Mouse (Mus musculus) embryonic facial prominence, embryonic 11.5 days (tissue): Measurements from ENCODE around the gene Tgm3. TPM values are rescaled to one million over a fixed set of nuclear protein-coding genes. Genes with fewer than 3 reads are reported as not detected.

Source experiments
- ATAC-seq: fragments of 200-750 bp; cut with Nextera tagmentation; replicated peaks from 2 replicates; pipeline ENCODE4 v1.8.0; 2017; ENCODE audit warnings: low read depth; ENCODE audit not compliant: insufficient number of reproducible peaks, low FRiP score, low TSS enrichment
- DNase-seq: peaks from one replicate; pipeline ENCODE4 v3.0.0-alpha.2; 2015; ENCODE audit warnings: low spot score
- H3K27ac ChIP-seq: fragments of 300-500 bp; sonication (generic); replicated peaks from 2 replicates; pipeline ENCODE4 v1.5.1; 2014; ENCODE audit warnings: mild to moderate bottlenecking, low read depth, low read length, control low read depth
- H3K27me3 ChIP-seq: fragments of 300-500 bp; sonication (generic); 2 replicates; pipeline ENCODE4 v1.6.1; 2014; ENCODE audit warnings: mild to moderate bottlenecking, low read length, moderate library complexity, mixed read lengths; ENCODE audit not compliant: control insufficient read depth, insufficient read depth
- H3K36me3 ChIP-seq: fragments of 300-500 bp; sonication (generic); replicated peaks from 2 replicates; pipeline ENCODE4 v1.6.1; 2014; ENCODE audit warnings: low read depth, mild to moderate bottlenecking, low read length, moderate library complexity, mixed read lengths; ENCODE audit not compliant: control insufficient read depth, insufficient read depth
- H3K4me1 ChIP-seq: fragments of 300-500 bp; sonication (generic); 2 replicates; pipeline ENCODE4 v1.6.1; 2014; ENCODE audit warnings: low read length, mixed read lengths; ENCODE audit not compliant: control insufficient read depth, insufficient read depth
- H3K4me2 ChIP-seq: fragments of 300-500 bp; sonication (generic); 2 replicates; pipeline ENCODE4 v1.6.1; 2014; ENCODE audit warnings: low read depth, mild to moderate bottlenecking, control low read depth, low read length, moderate library complexity
- H3K4me3 ChIP-seq: fragments of 300-500 bp; sonication (generic); 2 replicates; pipeline ENCODE4 v1.5.1; 2014; ENCODE audit warnings: low read depth, low read length, control low read depth
- H3K9ac ChIP-seq: fragments of 300-500 bp; sonication (generic); replicated peaks from 2 replicates; pipeline ENCODE4 v1.6.1; 2014; ENCODE audit warnings: mild to moderate bottlenecking, control low read depth, low read length
- H3K9me3 ChIP-seq: fragments of 300-500 bp; sonication (generic); replicated peaks from 2 replicates; pipeline ENCODE4 v1.6.1; 2016; ENCODE audit warnings: mild to moderate bottlenecking, low read length, inconsistent platforms, mixed read lengths; ENCODE audit not compliant: control insufficient read depth
- WGBS: fragments of 180-500 bp; shearing (Covaris S2); extraction: QIAGEN DNeasy Blood & Tissue Kit; methylation state at CpG from one replicate; pipeline ENCODE4 v1.1.7; 2014; 5-methylcytosine and 5-hydroxymethylcytosine counted together
- polyA plus RNA-seq: library from polyadenylated mRNA; unstranded; fragments of >200 nt; fragmentation: Nextera tagmentation; extraction: Ambion mirVana; gene quantifications from 2 replicates; pipeline ENCODE4 v1.2.1, GENCODE M21; 2014

Gene Tgm3
- polyA plus RNA-seq, 1 experiment from 2014 or later: not detected

DNA sequence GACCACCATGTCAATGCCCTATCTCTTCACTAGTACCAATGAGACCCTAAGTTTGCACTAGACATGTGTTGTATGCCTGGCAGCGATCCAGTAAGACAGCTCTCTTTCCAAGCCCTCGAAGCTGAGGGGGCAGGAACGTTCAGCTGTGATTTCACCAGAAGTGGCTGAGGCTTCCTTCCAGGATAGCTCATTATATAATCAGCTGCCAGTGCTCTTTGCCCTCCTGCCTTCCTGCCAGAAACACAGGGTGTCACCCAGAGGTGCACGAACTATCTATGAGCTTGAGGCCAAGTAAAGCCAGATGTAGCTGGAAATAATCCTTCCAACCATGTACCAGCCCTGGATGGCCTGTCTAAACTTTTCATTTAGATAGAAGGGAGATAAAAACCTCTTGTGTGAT, 8.1 kb upstream of the Tgm3 start:
- H3K36me3 ChIP-seq: no peaks in the 10 kb centered on the region
- no peak overlapping the region for H3K9ac ChIP-seq
- no peaks in the 10 kb centered on the region for H3K9me3 ChIP-seq
- no peak overlapping the region for H3K27ac ChIP-seq
- no peak overlapping the region for H3K4me2 ChIP-seq
- 64% methylated on average over 4 of the region's 4 CpGs for WGBS
- no peaks in the 10 kb centered on the region for H3K4me1 ChIP-seq
- ATAC-seq (no peak), DNase-seq (no peak)
- no peak overlapping the region for H3K4me3 ChIP-seq
- H3K27me3 ChIP-seq: no peaks in the 10 kb centered on the region

DNA sequence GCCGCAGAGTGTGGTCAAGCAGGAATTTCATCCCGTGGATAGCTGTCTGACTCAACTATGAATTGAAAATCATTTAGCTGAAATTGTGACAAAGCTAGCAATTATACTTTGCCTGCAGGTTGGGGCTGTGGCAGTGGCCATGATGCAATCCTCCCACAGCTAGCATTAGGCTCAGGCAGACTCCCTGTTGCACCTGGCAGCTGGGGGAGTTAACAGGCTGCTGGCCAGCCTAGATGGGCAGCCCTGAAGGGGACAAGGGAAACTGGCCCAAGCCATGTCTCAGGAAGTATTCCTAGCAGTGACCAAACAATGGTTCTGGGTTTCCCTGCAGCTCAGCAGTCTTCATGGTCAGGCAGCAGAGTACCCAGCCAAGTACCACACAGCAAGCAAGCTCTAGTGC, 2.8 kb upstream of the Tgm3 start:
- no peaks in the 10 kb centered on the region for H3K36me3 ChIP-seq
- H3K4me3 ChIP-seq: no peak overlapping the region
- ATAC-seq (no peak), DNase-seq (no peak)
- no peaks in the 10 kb centered on the region for H3K4me1 ChIP-seq
- 87% methylated on average over 2 of the region's 2 CpGs for WGBS
- H3K9me3 ChIP-seq: no peaks in the 10 kb centered on the region
- no peaks in the 10 kb centered on the region for H3K27me3 ChIP-seq
- no peak overlapping the region for H3K4me2 ChIP-seq
- H3K9ac ChIP-seq: no peak overlapping the region
- no peak overlapping the region for H3K27ac ChIP-seq

DNA sequence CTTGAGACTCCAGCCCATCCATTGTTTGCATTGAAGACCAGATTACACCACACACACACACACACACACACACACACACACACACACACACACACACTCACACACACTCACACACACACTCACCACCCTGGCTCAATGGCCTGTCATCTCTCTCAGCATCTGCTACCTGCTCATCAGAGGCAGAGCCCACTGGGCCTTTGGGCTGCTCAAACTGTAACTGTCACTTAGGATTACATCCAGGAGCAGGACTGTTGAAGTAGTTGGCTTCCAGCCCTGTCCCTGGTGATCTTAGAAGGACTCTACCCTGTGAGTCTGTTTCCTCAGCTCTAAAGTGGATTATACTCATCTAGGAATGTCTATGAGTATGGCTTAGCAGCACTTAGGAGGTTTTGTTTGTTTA, 1.5 kb downstream of the Tgm3 start:
- H3K4me1 ChIP-seq: no peaks in the 10 kb centered on the region

DNA sequence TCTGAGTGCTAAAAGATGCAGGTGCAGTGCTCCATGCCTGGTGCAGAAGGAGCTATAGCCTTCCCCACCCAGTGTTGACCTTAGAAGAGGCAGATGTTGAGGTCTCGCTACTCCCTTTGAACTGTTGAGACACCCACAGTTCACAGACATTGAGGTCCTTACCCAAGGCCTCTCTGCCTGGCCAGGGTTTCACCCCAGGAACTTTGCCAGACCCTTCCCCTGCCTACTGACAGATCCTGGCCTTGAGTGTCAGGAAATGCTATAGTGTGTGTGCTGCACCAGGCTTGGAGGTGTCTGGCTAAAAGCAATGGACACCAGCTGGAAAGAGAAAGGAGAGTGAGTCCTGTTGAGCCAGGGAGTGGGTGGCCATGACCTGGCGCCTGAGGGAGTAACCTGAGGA, 3.0 kb downstream of the Tgm3 start:
- DNase-seq (no peak), ATAC-seq (no peak)
- H3K9me3 ChIP-seq: no peaks in the 10 kb centered on the region
- no peaks in the 10 kb centered on the region for H3K27me3 ChIP-seq
- no peak overlapping the region for H3K4me2 ChIP-seq
- 77% methylated on average over 2 of the region's 2 CpGs for WGBS
- no peaks in the 10 kb centered on the region for H3K36me3 ChIP-seq
- no peak overlapping the region for H3K9ac ChIP-seq
- H3K4me3 ChIP-seq: no peak overlapping the region
- H3K4me1 ChIP-seq: no peaks in the 10 kb centered on the region
- no peak overlapping the region for H3K27ac ChIP-seq

More for the DNA sequence above, 1.5 kb downstream of the Tgm3 start:
- no peaks in the 10 kb centered on the region for H3K36me3 ChIP-seq
- no peaks in the 10 kb centered on the region for H3K9me3 ChIP-seq
- DNase-seq (no peak), ATAC-seq (no peak)
- H3K27ac ChIP-seq: no peak overlapping the region
- H3K27me3 ChIP-seq: no peaks in the 10 kb centered on the region
- no peak overlapping the region for H3K4me2 ChIP-seq
- H3K4me3 ChIP-seq: no peak overlapping the region
- no peak overlapping the region for H3K9ac ChIP-seq

DNA sequence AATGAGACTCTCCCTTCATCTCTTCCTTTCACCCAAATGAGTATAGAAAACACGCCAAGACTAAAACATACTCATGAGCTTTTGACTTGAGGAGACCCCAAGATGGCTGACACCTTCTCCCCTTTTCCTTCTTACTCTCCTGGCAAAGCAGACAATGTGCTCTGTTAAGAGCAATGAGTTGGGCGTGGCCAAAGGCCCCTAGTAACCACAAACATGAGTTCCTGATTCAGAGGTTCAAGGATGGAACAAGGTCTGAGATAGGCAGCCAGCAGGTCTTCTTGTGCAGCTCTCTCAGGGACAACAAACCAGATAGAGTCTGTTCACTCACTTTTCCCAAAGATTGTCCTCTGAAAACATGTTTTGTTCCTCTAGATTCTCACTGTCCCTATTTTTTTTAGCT, 5.9 kb downstream of the Tgm3 start:
- Histone ChIP-seq H3K4me3 (no peak overlapping the region), H3K9me3 (no peaks in the 10 kb centered on the region), H3K27me3 (no peaks in the 10 kb centered on the region), H3K36me3 (no peaks in the 10 kb centered on the region), H3K4me2 (no peak overlapping the region), H3K27ac (no peak overlapping the region), H3K4me1 (no peaks in the 10 kb centered on the region), H3K9ac (no peak overlapping the region)
- no peak for DNase-seq
- 88% methylated on average over 2 of the region's 2 CpGs for WGBS
- ATAC-seq: no peak

DNA sequence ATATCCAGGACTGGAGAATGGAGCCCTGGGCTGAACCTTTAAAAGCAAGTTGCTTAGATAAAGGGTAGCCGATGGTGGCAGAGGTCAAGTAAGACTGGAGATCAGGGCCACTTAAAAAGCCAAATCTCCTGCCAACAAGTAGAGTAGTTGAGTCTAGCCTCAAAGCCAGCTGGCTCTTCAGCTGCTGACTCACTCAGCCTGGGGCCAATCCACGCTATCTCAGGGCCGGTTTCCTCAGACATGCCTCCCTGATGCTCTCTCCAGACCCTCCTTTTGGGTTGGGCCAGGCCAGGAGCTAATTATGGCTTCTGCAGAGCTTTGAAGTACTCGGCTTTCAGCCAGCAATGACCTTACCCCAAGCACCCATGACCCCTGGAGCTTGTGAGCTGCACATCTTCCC, 15.7 kb downstream of the Tgm3 start:
- Histone ChIP-seq H3K27me3 (no peaks in the 10 kb centered on the region), H3K9me3 (no peaks in the 10 kb centered on the region), H3K9ac (no peak overlapping the region), H3K4me1 (no peaks in the 10 kb centered on the region), H3K27ac (no peak overlapping the region), H3K4me2 (no peak overlapping the region), H3K36me3 (no peaks in the 10 kb centered on the region), H3K4me3 (no peak overlapping the region)
- ATAC-seq (no peak), DNase-seq (no peak)
- WGBS: 66% methylated on average over 4 of the region's 4 CpGs

DNA sequence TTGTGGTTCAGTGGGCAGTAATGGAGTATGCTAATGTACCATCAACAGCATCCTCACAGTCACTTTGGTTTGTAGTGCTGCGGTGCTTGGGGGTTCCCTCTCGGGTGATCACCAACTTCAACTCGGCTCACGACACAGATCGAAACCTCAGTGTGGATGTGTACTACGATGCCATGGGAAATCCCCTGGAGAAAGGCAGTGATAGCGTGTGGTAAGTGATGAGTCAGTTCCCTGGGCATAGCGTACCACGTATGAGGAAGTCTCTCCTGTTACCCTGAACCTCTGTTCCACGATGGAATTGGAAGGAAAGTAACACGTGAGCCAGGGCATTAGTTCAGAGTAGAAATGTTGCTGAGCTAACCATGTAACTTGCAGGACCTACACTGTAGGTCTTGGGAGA, 17.7 kb downstream of the Tgm3 start:
- Histone ChIP-seq H3K9me3 (no peaks in the 10 kb centered on the region), H3K27me3 (no peaks in the 10 kb centered on the region), H3K4me3 (no peak overlapping the region), H3K4me2 (no peak overlapping the region), H3K27ac (no peak overlapping the region), H3K9ac (no peak overlapping the region), H3K36me3 (no peaks in the 10 kb centered on the region), H3K4me1 (no peaks in the 10 kb centered on the region)
- DNase-seq (no peak), ATAC-seq (no peak)
- WGBS: 92% methylated on average over 11 of the region's 11 CpGs

DNA sequence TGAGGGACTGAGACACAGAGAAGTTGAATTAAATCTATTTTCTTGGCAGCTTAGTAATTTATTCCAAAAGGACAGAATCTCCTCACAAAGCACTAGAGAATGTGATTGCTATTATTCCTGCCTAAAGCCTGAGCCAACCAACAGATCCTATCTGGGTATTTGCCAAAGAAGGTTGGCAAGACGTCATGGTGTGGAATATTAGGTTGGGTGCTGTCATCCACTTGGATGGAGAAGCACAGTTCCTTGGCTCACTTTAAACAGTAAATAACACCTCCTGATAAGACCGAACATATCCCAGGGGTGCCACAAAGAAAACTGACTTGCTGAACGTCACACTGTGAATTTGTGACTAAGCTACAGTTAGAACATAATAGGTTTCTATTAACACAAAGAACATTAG, 20.5 kb downstream of the Tgm3 start:
- no peak for ATAC-seq
- H3K36me3 ChIP-seq: no peaks in the 10 kb centered on the region
- 82% methylated on average over 3 of the region's 3 CpGs for WGBS

DNA sequence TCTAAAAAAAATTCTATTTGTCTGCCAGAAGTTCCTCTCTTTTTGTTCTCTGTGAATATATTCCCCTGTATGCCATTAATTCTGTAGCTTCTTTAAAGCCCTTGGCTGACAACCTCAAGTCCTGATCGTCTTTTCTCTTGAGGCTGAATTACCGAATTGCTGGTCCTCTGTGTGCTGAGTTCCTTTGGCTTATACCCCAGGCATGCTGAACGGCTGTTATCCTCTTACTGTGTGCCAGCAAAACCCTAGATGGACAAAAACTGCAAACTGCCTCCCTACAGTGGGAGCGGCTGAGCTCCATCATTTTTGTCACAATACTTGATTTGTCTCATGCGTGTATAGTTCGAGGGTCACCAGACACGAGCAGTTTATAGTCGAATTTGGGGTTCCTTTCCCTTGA, 24.7 kb downstream of the Tgm3 start:
- 72% methylated on average over 8 of the region's 8 CpGs for WGBS

More for the DNA sequence above, 20.5 kb downstream of the Tgm3 start:
- DNase-seq: no peak
- Histone ChIP-seq H3K27ac (no peak overlapping the region), H3K4me2 (no peak overlapping the region), H3K9ac (no peak overlapping the region), H3K9me3 (no peaks in the 10 kb centered on the region), H3K27me3 (no peaks in the 10 kb centered on the region), H3K4me3 (no peak overlapping the region), H3K4me1 (no peaks in the 10 kb centered on the region)

More for the DNA sequence above, 24.7 kb downstream of the Tgm3 start:
- H3K4me1 ChIP-seq: no peaks in the 10 kb centered on the region
- no peak overlapping the region for H3K4me3 ChIP-seq
- ATAC-seq (no peak), DNase-seq (no peak)
- no peak overlapping the region for H3K27ac ChIP-seq
- H3K27me3 ChIP-seq: no peaks in the 10 kb centered on the region
- H3K9me3 ChIP-seq: no peaks in the 10 kb centered on the region
- no peaks in the 10 kb centered on the region for H3K36me3 ChIP-seq
- no peak overlapping the region for H3K9ac ChIP-seq
- no peak overlapping the region for H3K4me2 ChIP-seq
